Mouse (Mus musculus): ENCODE results near the gene Olfr798. TPM values are rescaled to one million over a fixed set of nuclear protein-coding genes. Genes with fewer than 3 reads are reported as not detected.

Olfr798 gene
- not detected in 2 replicates for polyA plus RNA-seq (2015; fragmentation: Nextera tagmentation; extraction: Ambion mirVana)

DNA sequence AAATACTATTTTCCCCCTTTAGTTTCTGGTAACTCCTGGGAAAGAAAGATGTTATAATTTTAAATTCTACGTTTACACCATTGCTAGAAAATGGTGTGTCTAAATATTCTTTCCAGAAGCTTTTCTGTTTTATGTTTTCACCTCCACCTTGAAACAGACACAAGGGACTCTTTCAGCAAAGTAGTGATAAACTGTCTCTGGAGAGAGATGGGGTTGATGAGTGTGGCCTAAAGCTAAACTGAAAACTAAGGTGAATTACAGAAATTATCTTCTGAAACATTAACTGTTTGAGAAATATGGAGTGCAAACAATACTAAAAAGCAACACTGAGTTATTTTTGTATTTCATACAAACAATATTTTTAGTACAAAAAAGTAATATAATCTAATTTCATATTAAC is at the start of gene Olfr798:
Gene Olfr798, minus strand, starts transcription at position 101 of the 400 bp plus-strand sequence.
- no peak within 1 kb of the TSS for H3K9ac ChIP-seq
- H3K4me1 ChIP-seq (replicated peaks) = no peaks in the 10 kb centered on the region
- H3K9me3 ChIP-seq (replicated peaks) = no peaks in the 10 kb centered on the region
- H3K27me3 ChIP-seq = no peaks in the 10 kb centered on the region
- H3K36me3 ChIP-seq (replicated peaks) = no peaks in the 10 kb centered on the region
- no peak within 1 kb of the TSS for H3K27ac ChIP-seq (replicated peaks)
- WGBS (ENCODE audit: insufficient replicate concordance) = 54% methylated on average over 1 of the region's 1 CpGs
- ATAC-seq (ENCODE audit: insufficient read depth) = no peak
- H3K4me2 ChIP-seq = no peak within 1 kb of the TSS
- H3K4me3 ChIP-seq (replicated peaks) = no peak within 1 kb of the TSS

DNA sequence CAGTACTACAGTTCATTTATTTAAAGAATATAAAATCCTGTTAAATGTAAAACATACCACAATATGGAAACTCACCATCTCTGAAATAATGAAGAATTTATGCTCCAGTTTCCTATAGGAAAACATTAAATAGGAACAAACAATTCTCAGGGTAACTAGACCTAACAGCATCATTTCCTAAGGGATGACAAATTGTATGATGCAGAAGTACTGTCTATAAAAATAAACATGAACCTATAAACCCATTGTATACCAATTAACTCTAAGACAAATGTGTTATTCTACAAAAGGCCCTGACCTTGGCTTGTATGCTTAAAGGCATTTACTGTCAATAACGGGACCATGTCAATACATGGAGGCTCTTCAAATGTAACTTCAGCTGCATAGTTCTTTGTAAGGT is 46.0 kb upstream of the Olfr798 start, which contains the start of gene Olfr801:
Gene Olfr801, minus strand, starts transcription at position 101 of the 400 bp plus-strand sequence.
- Histone ChIP-seq H3K9me3 (replicated peaks) (no peaks in the 10 kb centered on the region), H3K36me3 (replicated peaks) (no peaks in the 10 kb centered on the region), H3K9ac (no peak within 1 kb of the TSS), H3K4me3 (replicated peaks) (no peak within 1 kb of the TSS), H3K4me2 (no peak within 1 kb of the TSS), H3K27ac (replicated peaks) (no peak within 1 kb of the TSS), H3K4me1 (replicated peaks) (no peaks in the 10 kb centered on the region), H3K27me3 (no peaks in the 10 kb centered on the region)
- ATAC-seq (ENCODE audit: insufficient read depth) = no peak
- WGBS (ENCODE audit: insufficient replicate concordance) = 49% methylated on average over 1 of the region's 1 CpGs

DNA sequence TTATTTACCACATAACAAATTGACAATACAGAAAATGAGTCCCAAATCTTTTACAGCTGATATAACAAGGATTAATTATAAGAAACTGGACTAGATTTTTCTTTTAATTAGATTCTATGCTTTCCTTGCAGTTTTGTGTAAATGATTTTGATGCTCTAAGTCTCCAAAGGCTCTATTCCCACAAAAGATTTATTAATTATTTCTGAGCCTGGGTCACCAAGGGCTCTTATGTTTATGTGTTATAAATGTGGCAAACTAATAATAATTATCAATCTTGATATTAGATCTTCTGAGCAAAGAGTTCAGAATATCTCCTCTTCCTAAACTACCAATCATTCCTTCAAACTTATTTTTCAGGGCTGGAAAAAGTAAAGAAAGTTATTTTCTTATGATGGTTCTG is 29.7 kb upstream of the Olfr798 start, which contains the start of gene Olfr800:
Gene Olfr800, plus strand, starts transcription at position 301 of the 400 bp plus-strand sequence.
- H3K4me1 ChIP-seq (replicated peaks) = no peaks in the 10 kb centered on the region
- H3K27me3 ChIP-seq = no peaks in the 10 kb centered on the region
- no peak for ATAC-seq (ENCODE audit: insufficient read depth)
- H3K4me2 ChIP-seq = no peak within 1 kb of the TSS
- no peak within 1 kb of the TSS for H3K4me3 ChIP-seq (replicated peaks)
- no peak within 1 kb of the TSS for H3K27ac ChIP-seq (replicated peaks)
- H3K36me3 ChIP-seq (replicated peaks) = no peaks in the 10 kb centered on the region
- H3K9ac ChIP-seq = no peak within 1 kb of the TSS
- no peaks in the 10 kb centered on the region for H3K9me3 ChIP-seq (replicated peaks)

DNA sequence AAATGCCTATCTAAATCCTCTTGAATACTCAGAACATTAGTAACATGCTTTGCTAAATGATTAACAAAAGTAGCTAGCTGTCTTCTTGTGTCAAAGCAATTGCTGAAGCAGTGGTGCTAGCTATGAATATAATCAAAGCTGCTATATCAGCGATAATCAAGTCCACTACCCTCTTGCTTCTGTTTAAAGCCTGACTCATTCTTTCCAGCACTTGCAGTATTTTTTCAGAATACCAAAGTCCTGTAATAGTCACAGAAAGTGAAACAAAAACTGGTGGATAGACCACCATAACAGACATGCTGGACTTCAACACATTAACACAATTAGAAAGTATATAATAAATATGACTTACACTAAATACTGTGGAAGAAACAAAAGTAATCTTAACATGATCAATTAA is 24.0 kb upstream of the Olfr798 start:
- Histone ChIP-seq H3K27me3 (no peaks in the 10 kb centered on the region), H3K4me1 (replicated peaks) (no peaks in the 10 kb centered on the region), H3K9me3 (replicated peaks) (no peaks in the 10 kb centered on the region), H3K4me2 (no peak overlapping the region), H3K4me3 (replicated peaks) (no peak overlapping the region), H3K27ac (replicated peaks) (no peak overlapping the region), H3K36me3 (replicated peaks) (no peaks in the 10 kb centered on the region), H3K9ac (no peak overlapping the region)
- WGBS (ENCODE audit: insufficient replicate concordance) = 59% methylated on average over 1 of the region's 1 CpGs
- no peak for ATAC-seq (ENCODE audit: insufficient read depth)

DNA sequence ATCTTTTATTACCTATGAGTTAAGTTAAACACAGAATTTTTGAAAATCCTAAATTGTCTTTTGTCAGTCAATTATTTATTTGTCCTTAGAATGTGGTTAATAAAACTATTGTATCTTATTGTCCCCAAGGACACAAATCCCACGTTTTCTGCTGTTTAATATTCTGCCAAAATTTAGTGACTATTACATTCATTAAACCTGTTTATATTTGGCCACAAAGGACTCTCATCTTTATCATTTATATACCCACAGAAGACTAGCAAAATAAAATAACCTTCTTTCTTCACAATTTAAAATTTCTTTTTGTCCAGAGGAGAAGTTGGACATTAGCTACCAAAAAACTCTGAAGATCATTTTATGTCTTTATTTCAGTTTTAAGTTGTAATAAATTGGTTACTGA is 9.4 kb upstream of the Olfr798 start, which contains the start of gene Olfr799:
Gene Olfr799, plus strand, starts transcription at position 301 of the 400 bp plus-strand sequence.
- H3K4me3 ChIP-seq (replicated peaks) = no peak within 1 kb of the TSS
- 11% methylated on average over 1 of the region's 1 CpGs for whole genome bisulfite sequencing (ENCODE audit: insufficient replicate concordance)
- H3K27ac ChIP-seq (replicated peaks) = no peak within 1 kb of the TSS
- H3K27me3 ChIP-seq = no peaks in the 10 kb centered on the region
- H3K9ac ChIP-seq = no peak within 1 kb of the TSS
- H3K4me1 ChIP-seq (replicated peaks) = no peaks in the 10 kb centered on the region
- H3K9me3 ChIP-seq (replicated peaks) = no peaks in the 10 kb centered on the region
- H3K36me3 ChIP-seq (replicated peaks) = no peaks in the 10 kb centered on the region
- H3K4me2 ChIP-seq = no peak within 1 kb of the TSS
- no peak for ATAC-seq (ENCODE audit: insufficient read depth)

DNA sequence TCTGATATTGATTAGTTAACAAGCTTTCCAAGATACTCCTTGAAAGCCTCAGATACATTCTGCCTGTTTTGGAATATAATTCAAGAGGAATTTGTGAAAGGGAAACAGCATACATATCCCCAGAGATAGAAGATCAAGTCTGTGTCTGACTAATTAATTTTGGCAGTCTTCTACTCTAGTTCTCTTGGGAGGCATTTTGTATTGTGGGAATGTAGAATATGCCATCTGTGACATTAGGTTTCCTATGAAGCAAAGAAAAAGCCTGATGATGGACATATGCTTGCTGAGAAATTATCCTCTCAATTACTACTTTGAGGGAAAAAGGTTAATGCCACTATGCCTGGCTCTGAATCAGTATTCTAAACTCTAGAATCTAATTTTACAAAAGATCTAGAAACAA is 4.5 kb downstream of the Olfr798 start:
- ATAC-seq (ENCODE audit: insufficient read depth) = no peak
- H3K4me2 ChIP-seq = no peak overlapping the region

DNA sequence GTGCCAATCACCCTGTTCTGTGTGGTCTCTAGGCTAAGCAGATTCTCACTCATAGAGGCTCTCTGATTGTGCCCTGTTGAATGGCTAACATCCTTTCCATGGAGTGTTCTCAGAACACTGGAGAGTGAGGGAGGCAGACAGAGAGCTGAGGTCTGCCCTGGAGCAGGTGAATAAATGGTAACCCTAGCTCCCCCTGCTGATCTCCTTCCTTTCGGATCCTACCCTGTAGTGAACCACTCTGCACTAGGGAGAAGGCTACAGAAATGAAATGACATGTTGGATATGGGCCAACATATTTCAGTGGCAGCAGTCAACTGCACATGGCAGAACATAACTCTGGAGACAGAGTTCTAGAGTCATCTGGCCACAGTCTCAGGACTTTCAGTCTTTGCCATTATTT is 6.0 kb downstream of the Olfr798 start:
- no peaks in the 10 kb centered on the region for H3K36me3 ChIP-seq (replicated peaks)
- H3K9me3 ChIP-seq (replicated peaks) = no peaks in the 10 kb centered on the region
- no peak overlapping the region for H3K4me3 ChIP-seq (replicated peaks)
- 8% methylated on average over 1 of the region's 1 CpGs for WGBS (ENCODE audit: insufficient replicate concordance)
- H3K4me2 ChIP-seq = no peak overlapping the region
- no peak for ATAC-seq (ENCODE audit: insufficient read depth)
- H3K27me3 ChIP-seq = no peaks in the 10 kb centered on the region
- H3K9ac ChIP-seq = no peak overlapping the region
- no peaks in the 10 kb centered on the region for H3K4me1 ChIP-seq (replicated peaks)
- H3K27ac ChIP-seq (replicated peaks) = no peak overlapping the region

More for the DNA sequence above, 4.5 kb downstream of the Olfr798 start:
- no peak overlapping the region for H3K4me3 ChIP-seq (replicated peaks)
- no peak overlapping the region for H3K27ac ChIP-seq (replicated peaks)
- no peaks in the 10 kb centered on the region for H3K27me3 ChIP-seq
- H3K36me3 ChIP-seq (replicated peaks) = no peaks in the 10 kb centered on the region
- H3K9ac ChIP-seq = no peak overlapping the region
- no peaks in the 10 kb centered on the region for H3K4me1 ChIP-seq (replicated peaks)
- H3K9me3 ChIP-seq (replicated peaks) = no peaks in the 10 kb centered on the region

DNA sequence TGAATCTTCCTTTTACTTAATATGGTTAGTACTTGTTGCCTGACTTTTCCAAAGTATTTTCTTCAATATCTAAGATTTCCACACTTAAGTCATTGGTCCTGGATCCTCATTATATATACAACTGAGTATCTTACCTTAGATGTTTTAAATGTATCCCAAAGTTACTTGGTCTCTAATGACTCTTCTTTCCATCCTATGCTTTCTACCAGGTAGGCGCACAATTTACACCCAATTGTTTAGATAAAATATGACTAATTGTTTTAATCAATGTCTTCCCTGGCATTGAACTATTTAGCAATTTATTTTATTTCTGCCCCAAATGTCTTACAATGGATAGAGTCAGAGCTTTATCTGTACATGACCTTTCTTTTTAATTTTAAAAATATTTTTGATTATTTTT is 15.3 kb downstream of the Olfr798 start, which contains the start of gene Olfr796:
Gene Olfr796, minus strand, starts transcription at position 101 of the 400 bp plus-strand sequence.
- WGBS (ENCODE audit: insufficient replicate concordance) = 81% methylated on average over 1 of the region's 1 CpGs
- no peaks in the 10 kb centered on the region for H3K36me3 ChIP-seq (replicated peaks)
- no peak within 1 kb of the TSS for H3K9ac ChIP-seq
- no peaks in the 10 kb centered on the region for H3K9me3 ChIP-seq (replicated peaks)
- no peak within 1 kb of the TSS for H3K4me3 ChIP-seq (replicated peaks)
- ATAC-seq (ENCODE audit: insufficient read depth) = no peak
- H3K27ac ChIP-seq (replicated peaks) = no peak within 1 kb of the TSS
- no peaks in the 10 kb centered on the region for H3K27me3 ChIP-seq
- H3K4me2 ChIP-seq = no peak within 1 kb of the TSS
- H3K4me1 ChIP-seq (replicated peaks) = no peaks in the 10 kb centered on the region

DNA sequence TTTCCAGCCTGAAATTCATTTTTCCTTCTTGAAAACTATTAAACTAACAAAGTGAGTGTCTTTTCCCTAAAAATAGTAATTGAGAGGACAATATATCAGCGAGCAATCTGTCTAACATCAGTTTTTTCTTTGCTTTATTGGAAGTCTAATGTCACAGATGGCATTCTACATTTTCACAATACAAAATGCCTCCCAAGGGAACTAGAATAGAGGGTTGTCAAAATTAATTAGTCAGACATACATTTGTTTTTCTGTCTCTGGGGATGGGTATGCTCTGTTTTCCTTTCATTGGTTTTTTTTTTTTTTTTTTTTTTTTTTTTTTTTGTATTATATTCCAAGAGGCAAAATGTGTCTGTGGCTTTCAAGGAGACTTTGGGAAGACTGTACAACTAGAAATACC is 50.7 kb downstream of the Olfr798 start:
- no peak overlapping the region for H3K27ac ChIP-seq (replicated peaks)
- H3K27me3 ChIP-seq = no peaks in the 10 kb centered on the region
- no peak overlapping the region for H3K9ac ChIP-seq
- ATAC-seq (ENCODE audit: insufficient read depth) = no peak
- no peak overlapping the region for H3K4me2 ChIP-seq
- H3K9me3 ChIP-seq (replicated peaks) = no peaks in the 10 kb centered on the region
- no peak overlapping the region for H3K4me3 ChIP-seq (replicated peaks)
- H3K36me3 ChIP-seq (replicated peaks) = no peaks in the 10 kb centered on the region
- 43% methylated on average over 1 of the region's 1 CpGs for WGBS (ENCODE audit: insufficient replicate concordance)
- no peaks in the 10 kb centered on the region for H3K4me1 ChIP-seq (replicated peaks)

Small RNA genes within 50 kb of the gene (microRNA-seq; reads per million reads assigned to microRNA genes)
- not detected for gene Gm23252

Other genes starting within 250 kb of the Olfr798 start
- gene Olfr784, start 243.9 kb downstream of the Olfr798 start, polyA plus RNA-seq (2015; fragmentation: Nextera tagmentation; extraction: Ambion mirVana) = not detected in 2 replicates
- gene Olfr785, start 222.5 kb downstream of the Olfr798 start, polyA plus RNA-seq (2015; fragmentation: Nextera tagmentation; extraction: Ambion mirVana) = not detected in 2 replicates
- not detected in 2 replicates for gene Olfr786, start 200.6 kb downstream of the Olfr798 start, polyA plus RNA-seq (2015; fragmentation: Nextera tagmentation; extraction: Ambion mirVana)
- not detected in 2 replicates for gene Olfr787, start 166.1 kb downstream of the Olfr798 start, polyA plus RNA-seq (2015; fragmentation: Nextera tagmentation; extraction: Ambion mirVana)
- gene Olfr788, start 156.9 kb downstream of the Olfr798 start, polyA plus RNA-seq (2015; fragmentation: Nextera tagmentation; extraction: Ambion mirVana) = not detected in 2 replicates
- not detected in 2 replicates for gene Olfr789, start 143.2 kb downstream of the Olfr798 start, polyA plus RNA-seq (2015; fragmentation: Nextera tagmentation; extraction: Ambion mirVana)
- gene Olfr790, start 129.4 kb downstream of the Olfr798 start, polyA plus RNA-seq (2015; fragmentation: Nextera tagmentation; extraction: Ambion mirVana) = not detected in 2 replicates
- gene Olfr791, start 106.1 kb downstream of the Olfr798 start, polyA plus RNA-seq (2015; fragmentation: Nextera tagmentation; extraction: Ambion mirVana) = not detected in 2 replicates
- not detected in 2 replicates for gene Olfr792, start 88.8 kb downstream of the Olfr798 start, polyA plus RNA-seq (2015; fragmentation: Nextera tagmentation; extraction: Ambion mirVana)
- not detected in 2 replicates for gene Olfr794, start 60.3 kb downstream of the Olfr798 start, polyA plus RNA-seq (2015; fragmentation: Nextera tagmentation; extraction: Ambion mirVana)
- gene Olfr796, start 15.4 kb downstream of the Olfr798 start, polyA plus RNA-seq (2015; fragmentation: Nextera tagmentation; extraction: Ambion mirVana) = not detected in 2 replicates
- gene Olfr799, start 9.6 kb upstream of the Olfr798 start, polyA plus RNA-seq (2015; fragmentation: Nextera tagmentation; extraction: Ambion mirVana) = not detected in 2 replicates
- not detected in 2 replicates for gene Olfr800, start 29.8 kb upstream of the Olfr798 start, polyA plus RNA-seq (2015; fragmentation: Nextera tagmentation; extraction: Ambion mirVana)
- gene Olfr801, start 45.9 kb upstream of the Olfr798 start, polyA plus RNA-seq (2015; fragmentation: Nextera tagmentation; extraction: Ambion mirVana) = not detected in 2 replicates
- not detected in 2 replicates for gene Olfr802, start 60.2 kb upstream of the Olfr798 start, polyA plus RNA-seq (2015; fragmentation: Nextera tagmentation; extraction: Ambion mirVana)
- gene Olfr803, start 66.4 kb upstream of the Olfr798 start, polyA plus RNA-seq (2015; fragmentation: Nextera tagmentation; extraction: Ambion mirVana) = not detected in 2 replicates
- not detected in 2 replicates for gene Olfr804, start 75.3 kb upstream of the Olfr798 start, polyA plus RNA-seq (2015; fragmentation: Nextera tagmentation; extraction: Ambion mirVana)
- not detected in 2 replicates for gene Olfr805, start 101.4 kb upstream of the Olfr798 start, polyA plus RNA-seq (2015; fragmentation: Nextera tagmentation; extraction: Ambion mirVana)
- not detected in 2 replicates for gene Olfr806, start 114.0 kb upstream of the Olfr798 start, polyA plus RNA-seq (2015; fragmentation: Nextera tagmentation; extraction: Ambion mirVana)
- gene Olfr807, start 129.9 kb upstream of the Olfr798 start, polyA plus RNA-seq (2015; fragmentation: Nextera tagmentation; extraction: Ambion mirVana) = not detected in 2 replicates
- gene Olfr808, start 137.5 kb upstream of the Olfr798 start, polyA plus RNA-seq (2015; fragmentation: Nextera tagmentation; extraction: Ambion mirVana) = not detected in 2 replicates
- gene Olfr809, start 146.7 kb upstream of the Olfr798 start, polyA plus RNA-seq (2015; fragmentation: Nextera tagmentation; extraction: Ambion mirVana) = not detected in 2 replicates
- gene Olfr810, start 167.0 kb upstream of the Olfr798 start, polyA plus RNA-seq (2015; fragmentation: Nextera tagmentation; extraction: Ambion mirVana) = not detected in 2 replicates
- not detected in 2 replicates for gene Olfr811, start 176.5 kb upstream of the Olfr798 start, polyA plus RNA-seq (2015; fragmentation: Nextera tagmentation; extraction: Ambion mirVana)
- not detected in 2 replicates for gene Olfr812, start 218.2 kb upstream of the Olfr798 start, polyA plus RNA-seq (2015; fragmentation: Nextera tagmentation; extraction: Ambion mirVana)
- gene Olfr813, start 227.4 kb upstream of the Olfr798 start, polyA plus RNA-seq (2015; fragmentation: Nextera tagmentation; extraction: Ambion mirVana) = not detected in 2 replicates